Mouse (Mus musculus) cortical plate, adult 2 months (tissue): ENCODE measurements around the gene Ephb2.

Experiments
- CTCF ChIP-seq: fragments of 200-500 bp; IDR thresholded peaks from 2 replicates; pipeline ENCODE4 v1.5.1; 2011; ENCODE audit warnings: mild to moderate bottlenecking, control low read depth, low read length; ENCODE audit not compliant: insufficient read depth; ENCODE audit errors: extremely low read depth
- POLR2A ChIP-seq: fragments of 200-500 bp; IDR thresholded peaks from 2 replicates; pipeline ENCODE4 v1.6.1; 2011; ENCODE audit warnings: mild to moderate bottlenecking, low read length, control low read depth; ENCODE audit not compliant: insufficient read depth; ENCODE audit errors: extremely low read depth

DNA sequence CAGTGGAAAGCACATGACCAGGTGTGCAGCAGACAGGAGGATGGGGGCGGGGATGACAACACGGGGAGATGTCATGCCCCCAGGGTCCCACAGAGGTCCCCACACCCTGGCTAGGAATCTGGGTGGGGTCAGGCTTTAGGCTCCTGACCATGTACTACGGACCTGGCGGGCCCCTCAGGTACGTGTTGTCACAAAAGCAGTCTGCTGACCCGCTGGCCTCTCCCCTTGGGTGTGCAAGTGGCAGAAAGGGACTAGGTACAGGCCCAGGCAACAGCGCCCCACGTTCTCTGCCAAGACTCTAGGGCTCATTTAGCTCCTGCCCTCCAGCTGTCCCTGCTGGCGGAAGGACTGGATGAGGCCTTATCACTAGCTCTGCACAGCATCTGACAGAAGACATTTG, 105.3 kb downstream of the Ephb2 start:
- TF ChIP-seq POLR2A (no peak), CTCF (no peak)
